Mouse (Mus musculus) layer of hippocampus, postnatal 36 days (tissue): ENCODE data around the gene Pilra. TPM values are rescaled to one million over a fixed set of nuclear protein-coding genes. Genes with fewer than 3 reads are reported as not detected.
"Not testable (repeated sequence)": the region's sequence is repeated elsewhere in the genome, so short reads cannot be mapped to it uniquely, and the experiment has no call there.

Experiments
- DNase-seq, 2 experiments: peaks; one replicate each; pipeline ENCODE4 v3.0.0; 2022
- total RNA-seq, 2 experiments: library from RNA; stranded (reverse); gene quantifications; 2 replicates each; pipeline ENCODE4 v1.2.3; 2021

Gene Pilra
- 1 to 10 TPM in 1 of 2 experiments, under 1 TPM in 1; 0.67 to 1.3 TPM for total RNA-seq

GRCm38 (mm10) chr5:137835966-137836520 is at the start of gene Pilra:
Pilra (minus strand) TSS chr5:137836281.
- not testable (repeated sequence) for DNase-seq

GRCm38 (mm10) chr5:137883345-137883744 is 47.3 kb upstream of the Pilra start:
- no peak for DNase-seq

- DNase-seq, result no peak
These were observed 46.8 kb upstream of the Pilra start for GRCm38 (mm10) chr5:137882922-137883321.

GRCm38 (mm10) chr5:137877860-137878259 is 41.8 kb upstream of the Pilra start:
- DNase-seq, result no peak

GRCm38 (mm10) chr5:137875054-137875453 is 39.0 kb upstream of the Pilra start:
- no peak for DNase-seq

GRCm38 (mm10) chr5:137872381-137872702 is 36.3 kb upstream of the Pilra start:
- not testable (repeated sequence) for DNase-seq

- DNase-seq, result not testable (repeated sequence)
These were observed 35.7 kb upstream of the Pilra start, which contains the start of gene Pilrb2 for GRCm38 (mm10) chr5:137871644-137872380. Pilrb2 (minus strand) TSS chr5:137871815.

GRCm38 (mm10) chr5:137868600-137868999 is 32.5 kb upstream of the Pilra start:
- not testable (repeated sequence) for DNase-seq

GRCm38 (mm10) chr5:137864008-137864407 is 27.9 kb upstream of the Pilra start:
- DNase-seq, result not testable (repeated sequence)

- not testable (repeated sequence) for DNase-seq
These were observed 22.1 kb upstream of the Pilra start, which contains the start of gene Pilrb1 for GRCm38 (mm10) chr5:137857960-137858710. Pilrb1 (minus strand) TSS chr5:137858106.

- DNase-seq, result not testable (repeated sequence)
These were observed 20.8 kb upstream of the Pilra start for GRCm38 (mm10) chr5:137856870-137857269.

GRCm38 (mm10) chr5:137854907-137855306 is 18.8 kb upstream of the Pilra start:
- DNase-seq, result not testable (repeated sequence)

- DNase-seq, result not testable (repeated sequence)
These were observed 14.2 kb upstream of the Pilra start for GRCm38 (mm10) chr5:137850313-137850712.

GRCm38 (mm10) chr5:137837110-137837509 is 1.0 kb upstream of the Pilra start:
- DNase-seq, result not testable (repeated sequence)

GRCm38 (mm10) chr5:137836611-137837010 is 530 bp upstream of the Pilra start:
- no peak for DNase-seq

- no peak for DNase-seq
These were observed 2.6 kb downstream of the Pilra start for GRCm38 (mm10) chr5:137833500-137833899.

GRCm38 (mm10) chr5:137831506-137831905 is 4.6 kb downstream of the Pilra start:
- DNase-seq, result no peak

GRCm38 (mm10) chr5:137831106-137831505 is 5.0 kb downstream of the Pilra start:
- no peak for DNase-seq

- no peak for DNase-seq
These were observed 5.8 kb downstream of the Pilra start for GRCm38 (mm10) chr5:137830238-137830637.

GRCm38 (mm10) chr5:137828694-137829093 is 7.4 kb downstream of the Pilra start:
- no peak for DNase-seq

- DNase-seq, result no peak
These were observed 9.7 kb downstream of the Pilra start for GRCm38 (mm10) chr5:137826421-137826820.

GRCm38 (mm10) chr5:137825971-137826370 is 10.1 kb downstream of the Pilra start:
- no peak for DNase-seq

GRCm38 (mm10) chr5:137825030-137825429 is 11.1 kb downstream of the Pilra start:
- DNase-seq, result no peak
